Mouse (Mus musculus) CH12.LX (cell line): ENCODE data around the gene Tgm2. TPM values are rescaled to one million over a fixed set of nuclear protein-coding genes. Genes with fewer than 3 reads are reported as not detected.

ENCODE experiments used
- DNase-seq: peaks from one replicate; pipeline ENCODE4 v3.0.0-alpha.2; 2013; ENCODE audit errors: extremely low read depth
- H3K27ac ChIP-seq: 2 replicates; pipeline ENCODE4 v1.5.1; 2012; ENCODE audit warnings: low read depth, mild to moderate bottlenecking, control low read depth, moderate library complexity; ENCODE audit not compliant: insufficient read depth
- H3K27me3 ChIP-seq: replicated peaks from 2 replicates; pipeline ENCODE3; 2012; ENCODE audit warnings: inconsistent platforms
- H3K36me3 ChIP-seq, 2 experiments: replicated peaks in 1 of 2; 2 replicates each; pipeline versions ENCODE3 to v1.6.1; 2012; ENCODE audit warnings: inconsistent platforms in 1 of 2, low read length in 1 of 2, mild to moderate bottlenecking in 1 of 2, mixed read lengths in 1 of 2, moderate library complexity in 1 of 2; ENCODE audit not compliant: control insufficient read depth in 1 of 2, insufficient read depth in 1 of 2
- H3K4me1 ChIP-seq, 2 experiments: 2 replicates each; pipeline ENCODE4 v1.6.1; 2012; ENCODE audit warnings: inconsistent platforms in 1 of 2, moderate library complexity in 1 of 2; ENCODE audit not compliant: insufficient read depth in 2 of 2, control insufficient read depth in 1 of 2
- H3K4me2 ChIP-seq: 2 replicates; pipeline ENCODE4 v1.6.1; 2012; ENCODE audit warnings: low read depth, mild to moderate bottlenecking, control low read depth; ENCODE audit not compliant: poor library complexity, insufficient read depth, severe bottlenecking
- H3K4me3 ChIP-seq, 3 experiments: fragments of 150-350 bp in 1 of 3; sonication (generic) in 1 of 3; replicated peaks in 1 of 3; 2 replicates each; pipeline versions ENCODE3 to v1.5.1; 2011 to 2012; ENCODE audit warnings: low read depth in 2 of 3, low read length in 2 of 3, mild to moderate bottlenecking in 2 of 3, moderate library complexity in 2 of 3, control low read depth in 1 of 3, improper control_type of control experiment in 1 of 3, inconsistent platforms in 1 of 3, mixed read lengths in 1 of 3; ENCODE audit not compliant: poor library complexity in 1 of 3
- H3K79me2 ChIP-seq: replicated peaks from 2 replicates; pipeline ENCODE4 v1.6.1; 2012; ENCODE audit warnings: mild to moderate bottlenecking, moderate library complexity; ENCODE audit not compliant: control insufficient read depth, poor library complexity, insufficient read depth, severe bottlenecking; ENCODE audit errors: extremely low read depth
- H3K9ac ChIP-seq: 2 replicates; pipeline ENCODE4 v1.6.1; 2012; ENCODE audit warnings: low read depth, mild to moderate bottlenecking, control low read depth, moderate library complexity; ENCODE audit not compliant: insufficient read depth
- H3K9me3 ChIP-seq: replicated peaks from 2 replicates; pipeline ENCODE3; 2012; ENCODE audit warnings: low read length, inconsistent platforms, mixed read lengths
- BHLHE40 ChIP-seq: IDR thresholded peaks from 2 replicates; pipeline ENCODE4 v1.6.1; 2011; ENCODE audit warnings: mild to moderate bottlenecking, low read depth, low read length, improper control_type of control experiment
- CHD1 ChIP-seq: IDR thresholded peaks from 2 replicates; pipeline ENCODE4 v1.6.1; 2012; ENCODE audit warnings: low read depth, low read length, improper control_type of control experiment, inconsistent platforms
- CHD2 ChIP-seq: IDR thresholded peaks from 2 replicates; pipeline ENCODE4 v1.6.1; 2011; ENCODE audit warnings: low read length, improper control_type of control experiment
- CTCF ChIP-seq, 2 experiments: IDR thresholded peaks in 1 of 2; conservative IDR thresholded peaks in 1 of 2; 2 replicates each; pipeline ENCODE4 v1.5.1; 2011 to 2012; ENCODE audit warnings: low read depth in 2 of 2, low read length in 2 of 2, improper control_type of control experiment in 1 of 2, inconsistent platforms in 1 of 2, mild to moderate bottlenecking in 1 of 2, moderate library complexity in 1 of 2
- E2F4 ChIP-seq: IDR thresholded peaks from 2 replicates; pipeline ENCODE4 v1.6.1; 2011; ENCODE audit warnings: low read depth, low read length, improper control_type of control experiment; ENCODE audit not compliant: insufficient replicate concordance
- ELF1 ChIP-seq: IDR thresholded peaks from 2 replicates; pipeline ENCODE4 v1.6.1; 2014; ENCODE audit warnings: low read depth, mild to moderate bottlenecking, inconsistent platforms, low read length, improper control_type of control experiment
- HCFC1 ChIP-seq: IDR thresholded peaks from 2 replicates; pipeline ENCODE4 v1.6.1; 2012; ENCODE audit warnings: low read depth, mild to moderate bottlenecking, inconsistent platforms, low read length, improper control_type of control experiment
- IRF4 ChIP-seq: IDR thresholded peaks from 2 replicates; pipeline ENCODE4 v1.6.1; 2014; ENCODE audit warnings: low read depth, mild to moderate bottlenecking, inconsistent platforms, low read length, improper control_type of control experiment
- JUND ChIP-seq: conservative IDR thresholded peaks from 2 replicates; pipeline ENCODE4 v1.6.1; 2011; ENCODE audit warnings: low read depth, low read length, improper control_type of control experiment
- MAFK ChIP-seq: IDR thresholded peaks from 2 replicates; pipeline ENCODE4 v1.6.1; 2011; ENCODE audit warnings: low read length, improper control_type of control experiment; ENCODE audit not compliant: insufficient replicate concordance
- MEF2A ChIP-seq: IDR thresholded peaks from 2 replicates; pipeline ENCODE4 v1.6.1; 2014; ENCODE audit warnings: low read depth, mild to moderate bottlenecking, inconsistent platforms, low read length, improper control_type of control experiment, borderline replicate concordance
- MXI1 ChIP-seq: IDR thresholded peaks from 2 replicates; pipeline ENCODE4 v1.6.1; 2011; ENCODE audit warnings: mild to moderate bottlenecking, low read depth, low read length, improper control_type of control experiment
- MYC ChIP-seq: IDR thresholded peaks from 2 replicates; pipeline ENCODE4 v1.6.1; 2011; ENCODE audit warnings: low read depth, mild to moderate bottlenecking, improper control_type of control experiment, low read length
- PAX5 ChIP-seq: IDR thresholded peaks from 2 replicates; pipeline ENCODE4 v1.6.1; 2012; ENCODE audit warnings: low read length, inconsistent platforms, mixed read lengths
- POLR2A ChIP-seq: IDR thresholded peaks from 2 replicates; pipeline ENCODE4 v1.6.1; 2011; ENCODE audit warnings: low read depth, mild to moderate bottlenecking, improper control_type of control experiment, low read length
- POLR2AphosphoS2 ChIP-seq: IDR thresholded peaks from 2 replicates; pipeline ENCODE4 v1.6.1; 2011; ENCODE audit warnings: low read depth, low read length, improper control_type of control experiment
- RAD21 ChIP-seq: IDR thresholded peaks from 2 replicates; pipeline ENCODE4 v1.6.1; 2011; ENCODE audit warnings: low read depth, mild to moderate bottlenecking, low read length, improper control_type of control experiment, moderate library complexity
- RCOR1 ChIP-seq: conservative IDR thresholded peaks from 2 replicates; pipeline ENCODE4 v1.6.1; 2012; ENCODE audit warnings: low read depth, mild to moderate bottlenecking, inconsistent platforms, low read length, improper control_type of control experiment
- SIN3A ChIP-seq: IDR thresholded peaks from 2 replicates; pipeline ENCODE4 v1.6.1; 2012; ENCODE audit warnings: low read length, improper control_type of control experiment, inconsistent platforms
- SMC3 ChIP-seq: IDR thresholded peaks from 2 replicates; pipeline ENCODE4 v1.6.1; 2011; ENCODE audit warnings: low read depth, low read length, improper control_type of control experiment
- TCF12 ChIP-seq: IDR thresholded peaks from 2 replicates; pipeline ENCODE4 v1.6.1; 2014; ENCODE audit warnings: low read depth, mild to moderate bottlenecking, inconsistent platforms, low read length, improper control_type of control experiment
- UBTF ChIP-seq: IDR thresholded peaks from 2 replicates; pipeline ENCODE4 v1.6.1; 2012; ENCODE audit warnings: low read depth, mild to moderate bottlenecking, inconsistent platforms, low read length, improper control_type of control experiment, moderate library complexity
- USF1 ChIP-seq: IDR thresholded peaks from 2 replicates; pipeline ENCODE4 v1.6.1; 2014; ENCODE audit warnings: low read depth, mild to moderate bottlenecking, inconsistent platforms, low read length, improper control_type of control experiment
- USF2 ChIP-seq: conservative IDR thresholded peaks from 2 replicates; pipeline ENCODE4 v1.6.1; 2011; ENCODE audit warnings: low read depth, low read length, improper control_type of control experiment
- ZC3H11A ChIP-seq: IDR thresholded peaks from 2 replicates; pipeline ENCODE4 v1.6.1; 2012; ENCODE audit warnings: low read depth, mild to moderate bottlenecking, inconsistent platforms, low read length, improper control_type of control experiment
- ZKSCAN1 ChIP-seq: IDR thresholded peaks from 2 replicates; pipeline ENCODE4 v1.6.1; 2012; ENCODE audit warnings: low read depth, inconsistent platforms, low read length, improper control_type of control experiment, borderline replicate concordance
- ZMIZ1 ChIP-seq: IDR thresholded peaks from 2 replicates; pipeline ENCODE4 v1.6.1; 2012; ENCODE audit warnings: low read depth, mild to moderate bottlenecking, inconsistent platforms, low read length, improper control_type of control experiment
- dilution Hi-C: fragments of 300-500 bp; cut with MboI; formaldehyde crosslinking; loops from 2 replicates; pipeline ENCODE4 v1.14.3; 2020; ENCODE audit warnings: low sequenced_read_pairs; ENCODE audit not compliant: extremely low pct_unique_long_range_greater_than_20kb, extremely low pct_ligation_motif_present
- in situ Hi-C: fragments of 300-500 bp; cut with MboI; formaldehyde crosslinking; loops from 3 replicates; pipeline ENCODE4 v1.14.3; 2019; ENCODE audit warnings: low sequenced_read_pairs, low pct_ligation_motif_present, low pct_unique_long_range_greater_than_20kb, mixed read lengths
- polyA plus RNA-seq: library from polyadenylated mRNA; unstranded; fragments of >175 nt; gene quantifications from 2 replicates; pipeline ENCODE4 v1.2.1, GENCODE M21; 2012; ENCODE audit warnings: low read depth; ENCODE audit not compliant: insufficient read length
- total RNA-seq, 2 experiments: library from RNA; depleted of rRNA; stranded (reverse); fragments of 300-350 nt in 1 of 2; fragments of >200 nt in 1 of 2; gene quantifications; 2 replicates each; pipeline ENCODE4 v1.2.3; 2012 to 2014

Gene Tgm2
- total RNA-seq (2012; rRNA removed): 0.04 and 0.08 TPM in 2 replicates
- total RNA-seq (2014; rRNA removed): 0.09 and 0.50 TPM in 2 replicates
- 0.21 and 0.72 TPM in 2 replicates for polyA plus RNA-seq

- H3K4me1 ChIP-seq: peaks cover 3 to 12% of the 10 kb centered on the region in 2 experiments; a peak in 2 of 4 replicates
Observed at GRCm38 (mm10) chr2:158146223-158146622, at the start of gene Tgm2. Gene Tgm2, minus strand, starts transcription at chr2:158146436.

GRCm38 (mm10) chr2:158194945-158195640 is 48.9 kb upstream of the Tgm2 start:
- Histone ChIP-seq H3K36me3 (no peaks in the 10 kb centered on the region), H3K4me3 (no peak overlapping the region), H3K27me3 (peaks cover 39% of the 10 kb centered on the region), H3K9ac (no peak overlapping the region), H3K9me3 (no peaks in the 10 kb centered on the region), H3K4me2 (no peak overlapping the region), H3K4me1 (no peaks in the 10 kb centered on the region), H3K27ac (no peak overlapping the region), H3K79me2 (no peaks in the 10 kb centered on the region)
- DNase-seq: peak; percentile 69
- no peak for TF ChIP-seq E2F4
- TF ChIP-seq CTCF (conservative IDR thresholded peaks at IDR 0.05 in 1 of 2, IDR thresholded peaks at IDR 0.05 in 1 of 2; ENCODE audit: low read depth in 2 of 2, low read length in 2 of 2): peak; percentile 76 to 77
- no peak for TF ChIP-seq MXI1
- TF ChIP-seq UBTF: no peak
- no peak for TF ChIP-seq PAX5
- no peak for TF ChIP-seq POLR2A
- no peak for TF ChIP-seq ZC3H11A
- TF ChIP-seq RAD21: peak; percentile 41
- no peak for TF ChIP-seq USF1
- TF ChIP-seq RCOR1: no peak
- no peak for TF ChIP-seq POLR2AphosphoS2
- no peak for TF ChIP-seq CHD1
- TF ChIP-seq USF2: no peak
- TF ChIP-seq ELF1: no peak
- no peak for TF ChIP-seq ZKSCAN1
- no peak for TF ChIP-seq CHD2
- no peak for TF ChIP-seq MYC
- TF ChIP-seq JUND: no peak
- no peak for TF ChIP-seq MAFK
- TF ChIP-seq ZMIZ1: no peak
- TF ChIP-seq SIN3A: no peak
- no peak for TF ChIP-seq TCF12
- TF ChIP-seq BHLHE40: no peak
- peak; percentile 49 for TF ChIP-seq SMC3
- no peak for TF ChIP-seq IRF4
- TF ChIP-seq MEF2A: no peak
- dilution Hi-C loops (no loop called here), in situ Hi-C loops (loop anchor here (10.0 kb wide), 1 partner anchor 580 kb away; no protein-coding TSS in a partner anchor)

More at GRCm38 (mm10) chr2:158146223-158146622, at the start of gene Tgm2:
- no peak within 1 kb of the TSS for H3K4me3 ChIP-seq
- in situ Hi-C loops: no loop called here
- H3K9ac ChIP-seq: no peak within 1 kb of the TSS
- H3K4me2 ChIP-seq: peak within 1 kb of the TSS; percentile 62; the same call in 1 of the 2 replicates
- peak; percentile 71 for DNase-seq
- H3K9me3 ChIP-seq: peaks cover 10% of the 10 kb centered on the region
- dilution Hi-C loops: no loop called here
- TF ChIP-seq UBTF (0 out of 2 replicates have a peak, but pooled peaks have one; percentile 40), HCFC1 (no peak), USF1 (no peak), CTCF (conservative IDR thresholded peaks at IDR 0.05 in 1 of 2, IDR thresholded peaks at IDR 0.05 in 1 of 2; ENCODE audit: low read depth in 2 of 2, low read length in 2 of 2) (peak; percentile 20 to 81; a peak in 3 of 4 replicates), ELF1 (no peak), IRF4 (peak; percentile 25; the same call in 1 of the 2 replicates), RAD21 (peak; percentile 54), SMC3 (peak; percentile 63)
- no peaks in the 10 kb centered on the region for H3K79me2 ChIP-seq
- peaks cover 81% of the 10 kb centered on the region for H3K27me3 ChIP-seq
- H3K27ac ChIP-seq: no peak within 1 kb of the TSS
- no peaks in the 10 kb centered on the region for H3K36me3 ChIP-seq
